Mouse (Mus musculus) gastrocnemius, postnatal 14 days (tissue): ENCODE measurements around the gene Pde2a. TPM values are rescaled to one million over a fixed set of nuclear protein-coding genes. Genes with fewer than 3 reads are reported as not detected.

Source experiments
- DNase-seq: peaks from one replicate; pipeline ENCODE4 v3.0.0; 2021; ENCODE audit warnings: mixed read lengths
- intact Hi-C: fragments of 180-260 bp; cut with DNase I; formaldehyde crosslinking; loops from one replicate; pipeline ENCODE4 v1.15.1; 2025; ENCODE audit warnings: low total_unique reads
- total RNA-seq, 2 experiments: library from RNA; stranded (reverse); gene quantifications; 2 replicates each; pipeline ENCODE4 v1.2.3; 2021

The Pde2a gene
- total RNA-seq, 2 experiments from 2014 or later: 35.1 to 37.3 TPM

DNA sequence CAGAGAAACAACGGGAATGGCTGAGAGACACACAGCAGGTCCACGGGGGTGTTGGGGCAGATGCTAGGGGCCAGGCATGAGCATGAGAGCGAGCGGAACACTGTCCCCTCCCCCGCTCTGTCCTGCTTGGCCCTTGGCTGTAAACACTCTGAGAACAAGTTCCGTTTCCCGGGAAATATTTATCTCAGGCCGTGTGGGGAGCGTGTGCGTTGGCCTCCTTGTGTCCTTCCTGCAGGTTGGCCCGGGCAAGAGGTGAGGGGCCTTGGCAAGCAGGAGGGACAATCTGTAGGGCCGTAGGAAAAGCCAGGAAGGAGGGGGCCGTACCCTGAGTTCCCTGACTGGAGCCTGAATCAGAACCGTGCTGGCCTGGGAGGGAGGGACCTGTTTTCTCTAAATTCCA, 43.9 kb downstream of the Pde2a start:
- intact Hi-C loops: no loop called here
- DNase-seq: peak; percentile 58

DNA sequence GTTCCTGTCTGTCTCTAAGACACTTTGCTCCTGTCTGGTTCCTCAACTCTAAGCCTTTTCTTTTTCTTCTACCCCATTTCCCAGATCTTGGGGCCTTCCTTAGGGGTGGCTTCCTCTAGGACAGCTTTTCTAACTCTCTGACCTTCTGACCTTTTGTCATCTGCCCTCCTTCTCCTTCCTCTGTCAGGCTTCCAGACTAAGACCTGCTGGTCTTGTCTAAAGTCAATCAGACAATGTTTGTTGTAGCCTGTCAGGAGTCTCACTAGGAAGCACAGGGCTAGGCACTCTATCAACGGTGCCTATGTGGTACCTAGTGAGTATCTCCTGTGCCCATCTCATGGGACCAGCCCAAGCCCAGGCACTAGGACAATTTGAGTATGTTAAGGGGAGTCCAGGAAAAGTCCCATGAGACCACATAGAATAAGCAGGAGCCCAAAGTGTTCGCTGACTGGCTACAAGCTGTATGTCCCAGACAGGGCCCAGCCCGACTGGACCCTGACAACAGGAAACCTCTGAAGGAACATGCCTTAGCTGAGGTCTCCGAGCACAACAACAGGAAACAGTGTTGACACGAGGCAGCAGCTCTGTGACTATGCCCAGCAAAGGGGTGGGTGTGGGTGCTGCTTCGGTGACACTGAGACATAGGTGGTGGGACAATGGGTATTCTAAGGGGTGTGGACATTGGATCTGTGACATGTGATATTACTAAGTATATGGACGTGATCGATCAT, 44.5 kb downstream of the Pde2a start:
- intact Hi-C loops: no loop called here
- no peak for DNase-seq

DNA sequence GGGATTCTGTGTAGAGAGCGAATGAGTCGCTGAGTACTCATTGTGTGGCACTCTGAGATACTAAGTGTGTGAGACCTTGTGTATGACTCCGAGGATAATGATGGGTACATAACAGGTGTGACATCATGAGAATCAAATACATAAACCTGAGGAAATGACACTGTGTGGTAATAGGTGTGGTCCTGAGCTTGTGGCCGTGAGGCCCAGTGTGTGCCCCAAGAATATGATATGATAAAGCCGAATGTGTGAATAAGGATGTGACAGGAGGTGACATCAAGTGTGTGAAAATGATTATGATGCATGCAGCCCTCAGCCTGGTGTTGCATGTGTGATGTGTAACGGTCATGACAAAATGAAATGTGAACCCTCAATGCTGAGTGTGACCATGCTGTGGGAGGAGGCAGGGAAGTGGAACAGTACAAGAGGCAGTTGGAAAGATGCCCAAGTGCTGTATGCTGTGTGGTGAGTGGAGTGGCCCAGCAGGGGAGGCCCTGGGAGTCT, 45.1 kb downstream of the Pde2a start:
- intact Hi-C loops: no loop called here
- DNase-seq: no peak

DNA sequence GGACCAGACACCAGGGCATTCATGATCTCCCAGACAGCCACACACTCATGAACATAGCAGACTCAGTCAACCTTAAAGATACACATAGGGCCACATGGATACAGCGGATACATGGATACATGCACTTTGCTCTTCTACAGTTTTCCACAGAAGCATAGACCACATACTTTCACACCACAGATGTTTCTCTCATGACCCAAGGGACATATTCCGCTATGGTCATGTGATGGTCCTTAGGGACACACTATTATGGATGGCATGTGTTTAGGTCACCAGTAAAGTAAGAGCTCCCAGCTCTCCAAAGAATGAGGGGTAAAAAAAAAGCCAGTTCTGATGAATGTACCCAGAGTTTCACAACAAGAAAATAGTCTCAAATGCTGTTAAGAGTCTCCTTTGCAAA, 49.9 kb downstream of the Pde2a start:
- intact Hi-C loops: no loop called here
- DNase-seq: no peak

DNA sequence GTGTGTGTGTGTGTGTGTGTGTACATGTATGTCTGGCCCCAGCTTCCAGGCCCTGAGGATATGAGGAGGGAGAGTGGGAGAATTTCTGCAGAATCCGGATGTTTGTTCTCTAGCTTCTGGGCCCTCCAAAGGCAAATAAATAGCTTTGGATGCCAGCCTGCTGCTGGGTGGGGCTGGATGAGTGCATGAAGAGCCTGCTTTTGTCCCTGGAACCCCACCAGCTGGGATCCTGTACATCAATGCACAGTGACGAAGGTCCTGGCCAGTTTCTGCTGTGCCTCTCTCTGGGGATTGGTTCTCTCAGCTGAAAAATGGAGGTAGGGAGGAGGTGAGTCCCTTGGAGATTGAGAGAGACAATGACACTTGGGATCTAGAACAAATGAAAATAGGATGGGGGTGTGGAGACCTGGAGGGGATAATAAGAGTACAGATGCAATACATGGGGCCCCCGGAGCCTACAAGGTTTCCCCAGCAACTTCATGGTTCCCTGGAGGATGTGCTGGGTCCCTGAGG, 50.5 kb downstream of the Pde2a start:
- intact Hi-C loops: no loop called here

DNA sequence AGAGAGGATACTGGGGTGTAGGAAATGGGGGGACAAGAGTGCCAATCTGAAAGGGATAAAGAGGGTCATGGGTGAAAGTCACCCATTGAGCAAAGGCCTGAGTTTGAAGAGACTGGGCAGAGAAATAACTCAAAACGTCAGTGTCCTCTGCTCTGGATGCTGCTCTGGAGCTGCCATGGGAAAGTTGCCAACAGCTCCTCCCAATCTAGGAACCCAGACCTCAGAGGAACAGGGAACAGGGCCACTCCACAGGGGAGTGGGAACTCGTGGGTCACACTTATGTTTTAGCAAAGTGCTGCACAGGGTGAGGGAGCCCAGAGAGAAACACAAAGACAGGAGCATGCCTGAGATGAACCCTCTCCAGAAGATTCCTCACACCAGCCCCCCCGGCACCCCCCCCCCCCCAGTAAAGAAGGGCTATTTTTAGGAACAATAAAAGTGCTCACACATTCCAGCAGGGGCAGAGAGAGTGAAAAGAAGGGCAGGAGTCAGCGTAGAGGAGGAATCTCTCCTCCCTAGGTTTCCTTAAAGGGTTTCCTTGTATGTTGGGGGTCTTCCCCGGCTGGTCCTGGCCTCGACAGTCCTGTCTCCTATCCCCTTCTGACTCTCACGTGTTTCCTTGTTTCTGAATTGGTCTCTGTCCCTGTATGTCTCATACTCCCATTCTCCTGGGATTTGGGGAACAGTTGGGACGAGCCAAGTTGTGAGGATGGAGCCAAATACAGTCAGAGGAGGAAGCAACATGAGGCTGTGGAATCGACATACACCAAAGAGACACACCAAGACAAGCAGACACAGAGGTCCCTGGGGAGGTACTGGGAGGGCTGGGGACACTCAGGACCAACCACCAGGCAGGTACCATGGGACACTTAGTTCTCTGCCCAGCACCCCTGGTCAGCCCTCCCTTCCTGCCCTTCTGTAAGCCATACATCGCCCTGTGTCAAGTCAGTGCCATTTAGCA, 51.4 kb downstream of the Pde2a start:
- DNase-seq: no peak
- intact Hi-C loops: no loop called here

More for the DNA sequence above, 50.5 kb downstream of the Pde2a start:
- DNase-seq: no peak

DNA sequence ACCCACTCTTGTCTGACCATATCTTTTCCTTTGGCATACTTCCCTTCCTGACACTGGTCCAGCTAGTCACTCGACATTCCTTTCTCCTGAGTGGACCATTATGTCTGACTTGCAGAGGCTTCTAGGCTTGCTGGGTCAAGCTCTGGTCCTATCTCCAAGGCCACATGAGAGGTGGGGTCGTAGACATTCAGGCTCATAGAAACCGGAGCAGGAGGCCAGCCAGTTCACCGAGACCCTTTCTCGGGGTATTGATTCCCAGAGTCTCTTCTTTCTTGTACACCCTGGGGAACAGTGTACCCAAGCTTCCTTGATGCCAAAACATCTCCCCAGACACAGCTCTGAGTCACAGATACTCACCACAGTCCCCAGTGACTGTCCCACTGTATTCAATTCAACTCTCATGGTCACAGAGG, 52.9 kb downstream of the Pde2a start:
- DNase-seq: no peak
- intact Hi-C loops: no loop called here

DNA sequence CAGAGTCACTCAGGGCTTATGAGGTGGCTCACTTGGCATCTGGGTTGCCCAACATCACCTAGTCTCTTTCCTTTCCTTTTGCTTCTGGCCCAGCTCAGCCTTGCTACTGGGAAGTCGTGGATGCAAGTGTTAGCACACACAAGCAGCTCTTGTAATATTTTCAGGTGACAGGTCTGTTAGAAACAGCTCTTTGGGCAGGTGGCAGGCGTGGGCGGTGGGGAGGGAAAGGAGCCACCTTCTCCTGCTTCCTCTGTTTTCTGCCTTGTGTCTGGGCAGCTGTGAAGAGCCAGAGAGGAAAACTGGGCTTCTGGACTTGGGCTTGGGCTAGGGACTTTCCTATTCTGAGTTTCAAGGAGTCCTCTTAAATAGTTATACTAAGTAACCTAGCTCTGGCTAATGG, 54.5 kb downstream of the Pde2a start:
- intact Hi-C loops: no loop called here
- DNase-seq: no peak

DNA sequence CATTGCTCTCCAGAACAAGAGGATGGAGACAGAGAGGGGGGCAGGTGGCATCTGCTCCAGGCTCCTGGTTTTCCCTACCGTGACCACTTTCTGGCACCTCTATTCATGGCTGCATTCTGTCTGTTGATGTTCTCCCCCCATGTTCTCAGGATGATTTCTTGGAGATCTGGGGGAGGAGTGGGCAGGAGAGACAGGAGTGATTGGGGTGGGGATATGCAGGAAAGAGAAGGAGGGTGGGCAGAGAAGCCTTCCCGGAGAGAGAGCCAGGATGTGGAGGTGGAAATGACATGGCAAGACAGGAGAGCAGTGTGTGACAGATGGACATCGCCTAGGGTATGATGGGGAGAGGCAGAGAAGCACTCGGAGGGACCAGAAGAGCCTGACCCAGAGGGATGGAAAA, 55.0 kb downstream of the Pde2a start:
- intact Hi-C loops: no loop called here

DNA sequence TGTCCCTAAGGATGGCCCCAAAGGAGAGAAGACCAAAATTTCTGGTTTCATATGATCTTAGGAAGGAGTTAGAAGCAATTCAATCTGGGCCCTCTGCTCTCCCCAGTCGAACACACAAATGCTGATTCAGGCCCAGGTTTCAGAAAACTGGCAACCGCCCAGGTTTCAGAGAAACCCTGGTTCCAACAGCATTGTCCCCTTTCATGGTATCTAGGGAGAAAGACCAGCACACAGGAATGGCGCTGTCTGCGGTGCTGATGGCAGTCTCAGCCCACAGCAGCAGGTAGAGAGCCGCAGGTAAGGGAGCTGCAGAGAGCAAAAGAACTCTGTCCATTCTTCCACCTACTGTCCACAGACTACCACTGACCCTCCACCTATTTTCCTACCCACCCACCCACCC, 55.7 kb downstream of the Pde2a start:
- intact Hi-C loops: no loop called here
- DNase-seq: no peak

More for the DNA sequence above, 55.0 kb downstream of the Pde2a start:
- DNase-seq: no peak

DNA sequence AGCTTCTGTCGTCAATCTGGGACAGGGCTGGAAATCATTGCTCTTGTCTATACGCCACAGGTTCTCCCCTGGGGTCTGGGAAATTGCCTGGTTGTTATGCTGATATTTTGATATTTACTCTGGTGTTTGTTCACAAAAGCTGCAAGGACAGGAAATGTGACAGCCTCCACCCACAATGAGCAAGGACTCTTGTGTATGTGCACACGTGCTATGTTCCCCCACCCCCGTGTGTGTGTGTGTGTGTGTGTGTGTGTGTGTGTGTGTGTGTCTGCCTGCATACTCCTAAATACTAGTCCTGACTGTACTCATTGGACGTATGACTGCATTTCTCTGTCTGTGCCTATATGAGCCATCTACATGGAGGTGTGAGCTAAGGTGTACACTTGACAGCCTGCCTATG, 56.6 kb downstream of the Pde2a start:
- intact Hi-C loops: no loop called here
- DNase-seq: no peak

DNA sequence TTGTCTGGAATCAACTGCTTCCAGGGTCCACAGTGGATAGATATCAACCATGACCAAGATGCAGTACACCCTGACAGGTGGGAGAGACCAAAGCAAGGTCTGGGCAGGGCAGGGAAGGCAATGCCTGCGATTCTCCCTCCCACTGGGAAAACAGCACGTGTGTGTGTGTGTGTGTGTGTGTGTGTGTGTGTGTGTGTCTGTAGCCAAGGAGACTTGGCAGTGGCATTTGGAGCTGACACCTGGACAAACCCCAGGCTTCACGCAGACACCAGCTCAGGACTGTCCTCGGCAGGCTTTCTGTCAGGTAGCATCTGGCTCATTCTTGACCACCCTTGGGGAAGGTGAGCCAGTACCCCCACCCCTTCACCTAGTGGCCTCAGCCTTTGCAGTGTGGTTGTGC, 58.4 kb downstream of the Pde2a start:
- intact Hi-C loops: no loop called here
- DNase-seq: no peak

DNA sequence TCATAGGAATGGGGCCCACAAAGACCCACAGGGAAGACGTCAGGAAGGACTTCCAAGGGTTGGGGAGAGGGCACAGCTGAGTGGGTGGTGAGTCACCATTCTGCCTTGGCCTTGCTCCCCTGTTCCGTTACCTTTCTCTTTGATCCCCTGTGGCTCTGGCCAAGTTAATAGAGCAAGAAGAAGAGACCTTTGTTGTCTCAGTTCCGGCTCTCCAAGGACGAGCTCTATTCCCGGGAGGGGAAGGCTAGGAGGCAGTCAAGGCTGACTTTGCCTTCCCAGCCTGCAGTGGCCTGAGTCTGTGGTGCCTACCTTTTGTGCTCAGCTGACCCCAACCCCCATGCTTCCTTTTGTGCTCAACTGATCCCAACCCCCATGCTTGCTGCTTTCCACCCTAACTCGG, 59.2 kb downstream of the Pde2a start:
- intact Hi-C loops: no loop called here
- no peak for DNase-seq

DNA sequence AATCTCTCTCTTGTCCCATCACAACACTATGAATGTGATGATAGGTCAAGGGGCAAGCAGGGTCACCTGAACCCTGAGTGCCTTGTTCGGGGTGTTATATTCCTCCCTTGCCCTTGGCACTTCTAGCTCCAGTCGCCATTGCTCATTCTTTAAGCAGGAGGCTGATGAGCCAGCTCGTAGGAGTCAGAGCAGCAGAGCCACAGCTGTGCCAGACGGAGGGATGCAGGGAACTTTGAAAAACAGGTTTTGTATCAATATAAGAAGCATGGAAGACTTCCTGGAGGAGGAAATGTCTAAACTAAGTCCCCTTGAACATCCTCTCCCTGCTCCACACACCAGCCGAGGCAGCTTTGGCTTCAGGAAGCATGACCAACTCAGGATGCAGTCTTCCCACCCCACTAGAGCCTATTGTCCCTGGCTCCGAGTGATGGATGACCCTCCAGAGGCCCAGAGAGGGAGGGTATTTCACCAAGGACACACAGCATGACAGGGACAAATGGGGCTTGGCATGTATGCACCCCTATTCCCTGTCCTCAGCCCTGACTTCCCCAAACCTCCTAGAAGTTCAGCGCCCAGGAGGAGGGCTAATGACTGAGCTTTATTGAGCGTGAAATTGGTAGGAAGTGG, 60.5 kb downstream of the Pde2a start:
- intact Hi-C loops: no loop called here
- no peak for DNase-seq

DNA sequence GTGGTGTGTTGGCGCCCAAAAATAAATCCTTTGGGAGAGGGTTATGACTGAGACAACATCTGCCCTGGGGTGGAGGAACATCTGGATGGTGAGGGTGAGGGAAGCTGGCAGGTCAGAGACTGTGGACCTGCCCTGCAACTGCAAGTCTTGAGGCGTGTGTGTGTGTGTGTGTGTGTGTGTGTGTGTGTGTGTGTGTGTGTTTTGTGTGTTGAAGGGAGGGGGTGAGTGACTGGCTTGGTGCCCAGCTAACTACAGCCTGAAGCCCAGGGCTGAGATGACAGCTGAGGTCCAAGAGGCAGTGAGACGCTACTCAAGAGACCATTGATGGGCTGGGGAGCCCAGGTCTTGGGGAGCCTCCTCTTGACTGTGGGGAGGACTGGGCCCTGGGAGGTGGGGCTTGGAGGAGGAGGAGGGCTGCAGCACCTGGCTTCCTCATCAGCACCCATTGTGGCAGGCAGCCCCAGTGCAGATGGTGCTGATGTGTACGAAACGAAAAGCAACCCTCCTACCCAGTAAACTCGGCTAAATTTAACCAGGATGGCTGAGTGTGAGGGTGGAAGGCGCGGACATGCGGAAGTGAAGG, 61.1 kb downstream of the Pde2a start:
- intact Hi-C loops: no loop called here

DNA sequence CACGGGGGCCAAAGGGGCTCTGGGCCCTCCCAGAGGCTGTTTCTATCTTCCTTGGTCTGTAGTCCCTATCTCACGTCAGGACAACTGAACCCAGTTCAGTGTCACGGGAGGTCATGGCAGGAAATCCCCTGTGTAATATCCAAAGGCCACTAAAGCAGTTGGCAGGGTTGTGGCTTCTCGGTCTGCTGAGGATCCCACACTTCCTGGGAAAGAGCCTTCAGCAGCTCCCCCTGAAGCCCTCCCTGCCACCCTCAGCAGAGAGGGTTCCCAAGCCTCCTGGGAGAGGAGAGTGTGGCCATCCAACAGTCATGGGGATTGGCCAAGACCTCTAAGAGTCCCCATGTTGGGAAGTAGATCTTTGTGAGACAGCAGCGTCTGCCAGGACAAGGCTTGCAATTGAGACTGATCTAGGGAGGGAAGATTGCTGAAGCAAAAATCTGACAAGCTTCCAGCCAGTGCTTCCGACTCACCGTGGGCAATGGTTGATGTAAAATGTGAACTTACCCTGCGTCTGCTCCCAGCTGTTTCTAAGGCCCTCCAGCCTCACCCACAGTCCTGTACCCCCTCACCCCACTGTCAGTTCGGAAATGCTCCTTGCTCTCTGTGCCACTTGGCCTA, 62.1 kb downstream of the Pde2a start:
- intact Hi-C loops: no loop called here
- peak; percentile 14 for DNase-seq

More for the DNA sequence above, 61.1 kb downstream of the Pde2a start:
- no peak for DNase-seq

DNA sequence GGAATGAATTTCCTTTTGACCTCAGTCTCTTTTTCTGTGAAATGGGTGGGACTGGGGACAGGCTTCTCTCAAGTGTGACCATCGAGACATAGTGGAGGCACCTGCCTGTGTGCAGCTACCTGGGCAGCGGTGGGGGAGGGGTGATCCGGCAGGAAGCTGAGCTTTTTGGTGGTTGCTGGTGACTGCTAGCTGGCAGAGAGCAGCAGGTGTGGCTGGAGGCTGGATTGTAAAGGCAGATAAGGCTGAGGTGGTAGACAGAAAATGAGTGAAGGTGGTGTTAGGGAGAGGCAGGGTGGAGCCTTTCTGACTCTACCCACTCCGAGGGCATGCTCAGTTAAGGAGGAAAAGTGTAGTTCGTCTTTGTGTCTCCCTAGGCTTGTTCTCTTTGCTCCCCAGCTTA, 65.6 kb downstream of the Pde2a start:
- intact Hi-C loops: no loop called here
- DNase-seq: no peak

DNA sequence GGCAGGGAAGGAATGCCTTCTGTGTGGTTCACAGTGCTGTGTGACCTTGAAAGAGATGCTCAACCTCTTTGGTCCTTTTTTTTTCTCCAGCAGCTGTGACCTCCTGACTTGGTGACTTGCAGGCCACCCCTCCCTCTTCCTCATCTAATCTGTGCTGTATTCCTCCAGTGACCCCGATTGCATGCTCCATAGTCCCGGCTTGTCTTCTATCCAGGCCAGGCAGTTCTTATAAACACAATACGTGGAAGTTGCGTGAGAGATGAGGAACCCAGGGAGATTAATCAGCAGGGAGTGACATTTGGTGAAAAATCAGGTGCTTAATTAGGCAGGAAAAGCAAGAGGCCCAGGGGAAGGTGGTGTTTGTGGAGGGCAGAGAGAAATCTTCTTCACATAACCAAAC, 69.5 kb downstream of the Pde2a start:
- intact Hi-C loops: no loop called here
- no peak for DNase-seq

DNA sequence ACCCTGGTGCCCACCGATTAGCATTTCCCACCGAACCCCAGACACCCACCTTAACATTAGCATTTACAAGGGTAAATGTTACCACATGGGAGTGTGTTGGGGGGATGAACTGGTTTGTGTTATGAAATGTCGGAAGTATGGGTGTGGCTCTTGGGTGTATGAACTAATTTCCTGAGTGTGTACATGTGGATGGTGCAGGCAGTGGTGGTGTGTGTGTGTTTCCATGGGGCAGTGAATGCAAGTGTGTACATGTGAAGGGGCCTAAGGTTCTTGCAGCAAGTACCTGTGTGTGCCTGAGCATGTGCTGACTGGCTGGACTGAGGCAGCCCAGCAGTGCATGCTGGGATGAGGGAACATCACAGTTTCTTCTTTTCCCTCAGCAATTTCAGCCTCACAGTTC, 76.9 kb downstream of the Pde2a start:
- intact Hi-C loops: no loop called here
- DNase-seq: no peak
